Mouse (Mus musculus) heart, postnatal 0 days (tissue): ENCODE results near the gene Capn1.

Experiments
- CTCF ChIP-seq: IDR thresholded peaks from 2 replicates; pipeline ENCODE4 v1.5.1; 2016; ENCODE audit warnings: antibody characterized with exemption, control low read depth, low read depth
- EP300 ChIP-seq: IDR thresholded peaks from 2 replicates; pipeline ENCODE4 v1.6.1; 2016; ENCODE audit warnings: antibody characterized with exemption, low read depth

DNA sequence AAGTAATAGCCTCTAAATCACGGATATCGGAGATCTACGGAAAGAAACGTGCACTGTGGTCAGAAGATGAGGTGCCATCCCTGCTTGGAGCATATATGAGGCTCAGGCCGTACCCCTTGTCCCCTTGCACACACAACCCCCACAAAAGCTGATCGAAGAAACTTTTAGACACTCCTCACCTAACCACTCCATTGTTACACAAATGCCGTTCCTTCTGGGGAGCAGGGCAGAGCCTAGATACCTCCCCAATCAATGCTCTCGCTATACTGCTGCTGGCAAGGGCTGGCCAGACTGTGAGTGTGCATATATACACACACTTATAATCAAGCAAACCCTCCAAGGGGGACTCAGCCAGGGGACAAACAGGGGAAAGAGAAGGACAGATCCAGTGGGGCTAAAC lies 6.6 kb downstream of the Capn1 start:
- TF ChIP-seq CTCF = no peak
- TF ChIP-seq EP300 = no peak
